Mouse (Mus musculus) left cerebral cortex, adult 18-20 months (tissue): Measurements from ENCODE around the gene Parp8. TPM values are rescaled to one million over a fixed set of nuclear protein-coding genes. Genes with fewer than 3 reads are reported as not detected.

Experiments used
- DNase-seq, 2 experiments: peaks; one replicate each; pipeline ENCODE4 v3.0.0; 2021 to 2022; ENCODE audit warnings: low spot score in 2 of 2, mixed read lengths in 1 of 2
- total RNA-seq, 2 experiments: library from RNA; stranded (reverse); gene quantifications; 2 replicates each; pipeline ENCODE4 v1.2.3; 2021

The Parp8 gene
- total RNA-seq, 2 experiments from 2014 or later = 17.1 to 17.8 TPM

GRCm38 (mm10) chr13:117023346-117024050 lies 1.8 kb downstream of the Parp8 start:
- no peak for DNase-seq

GRCm38 (mm10) chr13:117020631-117021030 lies 4.7 kb downstream of the Parp8 start:
- DNase-seq = no peak

GRCm38 (mm10) chr13:117018676-117019075 lies 6.7 kb downstream of the Parp8 start:
- DNase-seq = no peak

GRCm38 (mm10) chr13:117013516-117013915 lies 11.8 kb downstream of the Parp8 start:
- DNase-seq = no peak

GRCm38 (mm10) chr13:117012031-117012430 lies 13.3 kb downstream of the Parp8 start:
- no peak for DNase-seq

GRCm38 (mm10) chr13:117010143-117010542 lies 15.2 kb downstream of the Parp8 start:
- peak; percentile 31 to 36 for DNase-seq

- no peak for DNase-seq
These were observed 17.0 kb downstream of the Parp8 start for GRCm38 (mm10) chr13:117008021-117009015.

GRCm38 (mm10) chr13:117007566-117007965 lies 17.8 kb downstream of the Parp8 start:
- no peak for DNase-seq

- no peak for DNase-seq
These were observed 18.7 kb downstream of the Parp8 start for GRCm38 (mm10) chr13:117006638-117007037.

- DNase-seq = no peak
These were observed 24.8 kb downstream of the Parp8 start for GRCm38 (mm10) chr13:117000493-117000892.

- DNase-seq = no peak
These were observed 33.8 kb downstream of the Parp8 start for GRCm38 (mm10) chr13:116991560-116991959.

GRCm38 (mm10) chr13:116990327-116990726 lies 35.0 kb downstream of the Parp8 start:
- no peak for DNase-seq

- no peak for DNase-seq
These were observed 36.6 kb downstream of the Parp8 start for GRCm38 (mm10) chr13:116988706-116989105.

GRCm38 (mm10) chr13:116988208-116988607 lies 37.1 kb downstream of the Parp8 start:
- DNase-seq = no peak

- no peak for DNase-seq
These were observed 38.1 kb downstream of the Parp8 start for GRCm38 (mm10) chr13:116987284-116987683.

GRCm38 (mm10) chr13:116986658-116987057 lies 38.7 kb downstream of the Parp8 start:
- DNase-seq = no peak

GRCm38 (mm10) chr13:116974081-116974860 lies 51.1 kb downstream of the Parp8 start:
- DNase-seq = no peak

- no peak for DNase-seq
These were observed 51.8 kb downstream of the Parp8 start for GRCm38 (mm10) chr13:116973491-116973890.

- no peak for DNase-seq
These were observed 53.2 kb downstream of the Parp8 start for GRCm38 (mm10) chr13:116972036-116972611.

GRCm38 (mm10) chr13:116970706-116971428 lies 54.5 kb downstream of the Parp8 start:
- DNase-seq = no peak
